22 mouse cellular contexts compared by ENCODE assay signal in the genomic region with DNA sequence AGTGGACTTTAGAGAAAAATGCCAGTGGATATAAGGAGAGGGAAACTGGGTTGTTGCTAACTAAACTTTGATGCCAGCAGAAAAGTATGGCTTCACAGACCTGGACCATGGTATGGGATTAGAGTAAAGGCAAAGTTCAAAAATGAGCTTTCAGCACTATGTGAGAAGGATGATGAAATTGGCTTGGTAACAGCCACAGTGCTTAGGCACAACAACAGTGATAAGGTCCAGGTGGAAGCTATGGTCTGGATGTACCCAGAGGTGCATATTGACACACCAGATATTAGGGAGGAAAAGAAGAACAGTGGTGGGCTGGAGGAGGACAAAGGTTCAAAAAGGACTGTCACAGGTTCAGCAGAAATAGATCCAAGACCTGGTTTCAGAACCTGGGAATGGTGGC.
DNase-seq lines count a peak whose midpoint lies in the region; ATAC-seq and TF ChIP-seq lines count a peak whose summit lies in the region.
"Had no signal": no experiment of that assay in that cellular context is flagged by ENCODE, and none has a peak within 500 bp of the region (broad histone marks: within the 10 kb centered on the region; RNA-seq: fewer than 3 reads in every experiment).

No protein-coding gene starts in this region.

- H3K4me1 ChIP-seq in liver, adult 2 months (ENCODE audit: control insufficient read depth, insufficient read depth, low read length), result peaks cover 10% of the 10 kb centered on the region
- H3K4me1 ChIP-seq in liver, embryonic 16.5 days (ENCODE audit: control insufficient read depth, low read depth, low read length), result no peaks in the 10 kb centered on the region
- no peaks in the 10 kb centered on the region for H3K4me1 ChIP-seq in liver, embryonic 12.5 days
- H3K4me1 ChIP-seq in liver, postnatal 0 days (ENCODE audit: insufficient read depth), result peaks cover 4% of the 10 kb centered on the region; the same call in 1 of the 2 replicates

- no peak for TF ChIP-seq EP300 in liver, postnatal 0 days (IDR thresholded peaks at IDR 0.05; ENCODE audit: low read depth)

- no peak overlapping the region for H3K27ac ChIP-seq in liver, adult 2 months (replicated peaks; ENCODE audit: insufficient read depth, low read depth, low read length)
- no peak overlapping the region for H3K27ac ChIP-seq in liver, embryonic 16.5 days (ENCODE audit: low read length)
- H3K27ac ChIP-seq in liver, embryonic 12.5 days, result no peak overlapping the region
- peak overlapping the region; percentile 55; the same call in 1 of the 2 replicates for H3K27ac ChIP-seq in liver, postnatal 0 days (ENCODE audit: low read depth)
- H3K27ac ChIP-seq: embryonic facial prominence, embryonic 13.5 days; embryonic facial prominence, embryonic 15.5 days; forebrain, embryonic 10.5 days; forebrain, embryonic 12.5 days had no signal

- no peaks in the 10 kb centered on the region for H3K9me3 ChIP-seq in liver, embryonic 16.5 days (replicated peaks; ENCODE audit: control insufficient read depth, low read length)
- H3K9me3 ChIP-seq in liver, embryonic 12.5 days (replicated peaks), result no peaks in the 10 kb centered on the region
- no peaks in the 10 kb centered on the region for H3K9me3 ChIP-seq in liver, postnatal 0 days (ENCODE audit: low read length)
- H3K9me3 ChIP-seq: embryonic facial prominence, embryonic 13.5 days; embryonic facial prominence, embryonic 15.5 days; forebrain, embryonic 12.5 days had no signal

- no peaks in the 10 kb centered on the region for H3K27me3 ChIP-seq in liver, adult 2 months (ENCODE audit: control insufficient read depth, insufficient read depth, low read length)
- H3K27me3 ChIP-seq in liver, embryonic 16.5 days (ENCODE audit: control insufficient read depth, insufficient read depth, low read depth, low read length), result no peaks in the 10 kb centered on the region
- H3K27me3 ChIP-seq in liver, embryonic 12.5 days (replicated peaks), result no peaks in the 10 kb centered on the region
- no peaks in the 10 kb centered on the region for H3K27me3 ChIP-seq in liver, postnatal 0 days (ENCODE audit: insufficient read depth, low read length)
- H3K27me3 ChIP-seq: embryonic facial prominence, embryonic 13.5 days; embryonic facial prominence, embryonic 15.5 days; forebrain, embryonic 12.5 days had no signal

- TF ChIP-seq POLR2A in liver, adult 2 months (IDR thresholded peaks at IDR 0.05; ENCODE audit: extremely low read depth, insufficient read depth, low read length), result no peak

- no peak for TF ChIP-seq CTCF in liver, adult 2 months (IDR thresholded peaks at IDR 0.05; ENCODE audit: low read depth, low read length)
- TF ChIP-seq CTCF in liver, postnatal 0 days (IDR thresholded peaks at IDR 0.05; ENCODE audit: low read depth), result no peak

- no peak overlapping the region for H3K4me2 ChIP-seq in liver, embryonic 16.5 days (ENCODE audit: low read depth, low read length)
- no peak overlapping the region for H3K4me2 ChIP-seq in liver, embryonic 12.5 days
- H3K4me2 ChIP-seq in liver, postnatal 0 days (ENCODE audit: low read depth, low read length), result no peak overlapping the region
- H3K4me2 ChIP-seq: embryonic facial prominence, embryonic 13.5 days; embryonic facial prominence, embryonic 15.5 days; forebrain, embryonic 12.5 days had no signal

- DNase-seq in liver, adult 2 months (ENCODE audit: extremely low read depth, low read depth, low spot score), result peak; percentile 65
- DNase-seq in liver, result no peak
- DNase-seq in liver, postnatal 0 days, result no peak
- no peak for DNase-seq in urinary bladder, postnatal 10 days (ENCODE audit: low spot score)
- DNase-seq: adrenal gland, adult 2 months; adrenal gland, postnatal 10 days; adrenal gland, postnatal 25 days; cerebellum, adult 11 months; cerebellum, adult 18-20 months; cerebellum, adult 8-10 months; cerebellum, adult 9-11 months; cerebellum, postnatal 14 days; cerebellum, postnatal 36 days; embryo, embryonic 11 days had no signal

- H3K9ac ChIP-seq in liver, adult 2 months (ENCODE audit: low read depth, low read length), result no peak overlapping the region
- no peak overlapping the region for H3K9ac ChIP-seq in liver, embryonic 16.5 days (ENCODE audit: low read depth, low read length)
- H3K9ac ChIP-seq in liver, embryonic 12.5 days, result no peak overlapping the region
- no peak overlapping the region for H3K9ac ChIP-seq in liver, postnatal 0 days (replicated peaks)
- H3K9ac ChIP-seq: embryonic facial prominence, embryonic 13.5 days; embryonic facial prominence, embryonic 15.5 days; forebrain, embryonic 12.5 days had no signal

- H3K36me3 ChIP-seq in liver, adult 2 months (ENCODE audit: control insufficient read depth, insufficient read depth, low read length), result no peaks in the 10 kb centered on the region
- H3K36me3 ChIP-seq in liver, embryonic 16.5 days (ENCODE audit: control insufficient read depth, insufficient read depth), result no peaks in the 10 kb centered on the region
- no peaks in the 10 kb centered on the region for H3K36me3 ChIP-seq in liver, embryonic 12.5 days
- no peaks in the 10 kb centered on the region for H3K36me3 ChIP-seq in liver, postnatal 0 days (replicated peaks; ENCODE audit: insufficient read depth, low read length)
- H3K36me3 ChIP-seq: embryonic facial prominence, embryonic 13.5 days; embryonic facial prominence, embryonic 15.5 days; forebrain, embryonic 10.5 days; forebrain, embryonic 12.5 days had no signal

- H3K4me3 ChIP-seq in liver, adult 2 months (ENCODE audit: insufficient read depth, low read depth, low read length), result no peak overlapping the region
- no peak overlapping the region for H3K4me3 ChIP-seq in liver, embryonic 16.5 days (ENCODE audit: low read depth, low read length)
- no peak overlapping the region for H3K4me3 ChIP-seq in liver, embryonic 12.5 days
- no peak overlapping the region for H3K4me3 ChIP-seq in liver, postnatal 0 days (ENCODE audit: low read depth, low read length)
- H3K4me3 ChIP-seq: embryonic facial prominence, embryonic 13.5 days; embryonic facial prominence, embryonic 15.5 days; erythroblast, embryonic 14.5 days; forebrain, embryonic 10.5 days; forebrain, embryonic 12.5 days had no signal

- ATAC-seq in liver, embryonic 16.5 days (ENCODE audit: low read depth), result peak; percentile 75
- no peak for ATAC-seq in liver, embryonic 12.5 days
- peak; percentile 87 for ATAC-seq in liver, postnatal 0 days
- ATAC-seq: forebrain, embryonic 14.5 days had no signal

- 0 out of 2 replicates have a peak, but pooled peaks cover 3% of the 10 kb centered on the region for H3K79me2 ChIP-seq in liver, adult 2 months (ENCODE audit: control insufficient read depth, insufficient read depth, low read length)
